Mouse (Mus musculus) testis, adult 2 months (tissue): ENCODE measurements around the gene Arrb2.

Source experiments
- CTCF ChIP-seq: fragments of 200-500 bp; IDR thresholded peaks from 2 replicates; pipeline ENCODE4 v1.5.1; 2012; ENCODE audit warnings: low read depth, mild to moderate bottlenecking, inconsistent platforms, low read length, moderate library complexity; ENCODE audit not compliant: control insufficient read depth, insufficient read depth, insufficient replicate concordance
- POLR2A ChIP-seq: fragments of 200-500 bp; IDR thresholded peaks from 2 replicates; pipeline ENCODE4 v1.6.1; 2012; ENCODE audit warnings: low read depth, mild to moderate bottlenecking, inconsistent platforms, low read length, moderate library complexity; ENCODE audit not compliant: control insufficient read depth

DNA sequence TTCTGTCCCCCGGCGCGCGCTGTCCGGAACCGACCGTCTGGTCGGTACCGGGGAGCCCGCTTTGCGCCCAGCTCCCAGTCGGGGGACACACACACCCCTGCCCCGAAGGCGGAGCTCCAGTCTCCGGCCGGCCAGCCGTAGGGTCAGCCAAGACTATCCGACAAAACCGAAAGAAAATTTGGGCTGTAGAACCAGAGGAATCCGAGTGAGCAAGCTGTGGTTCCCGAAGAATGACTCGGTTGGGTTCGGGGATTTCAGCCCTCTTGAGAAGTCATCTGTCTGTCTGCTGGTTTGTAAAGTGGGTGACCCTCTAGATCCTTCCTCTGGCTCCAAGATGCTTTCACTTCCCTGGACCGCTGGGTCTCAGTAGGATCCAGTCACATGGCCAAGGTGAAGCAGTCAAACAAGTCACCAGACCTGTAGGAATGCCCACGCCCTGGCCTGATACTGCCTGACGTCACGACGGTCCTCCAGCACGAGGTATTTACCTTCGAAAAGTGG is 27.2 kb downstream of the Arrb2 start, which contains the start of gene Cxcl16:
- no peak for TF ChIP-seq POLR2A
- TF ChIP-seq CTCF, result no peak
